Mouse (Mus musculus) olfactory bulb, adult 2 months (tissue): ENCODE data around the gene Sox13.

Experiments
- CTCF ChIP-seq: fragments of 200-500 bp; IDR thresholded peaks from 2 replicates; pipeline ENCODE4 v1.5.1; 2012; ENCODE audit warnings: low read depth, mild to moderate bottlenecking, low read length, moderate library complexity; ENCODE audit not compliant: insufficient read depth
- POLR2A ChIP-seq: fragments of 200-500 bp; IDR thresholded peaks from 2 replicates; pipeline ENCODE4 v1.6.1; 2012; ENCODE audit warnings: mild to moderate bottlenecking, low read depth, low read length, moderate library complexity; ENCODE audit not compliant: insufficient read depth

- TF ChIP-seq CTCF (no peak), POLR2A (no peak)
These were observed 24.0 kb downstream of the Sox13 start for GRCm38 (mm10) chr1:133400014-133400725.
